Mouse (Mus musculus): ENCODE measurements at regions not wholly inside any gene's neighbourhood (a gene's known extent, or its start where the extent isn't known, plus 50 kb on each side); places are given as distances from the start of the nearest gene placed in this dataset.

GRCm38 (mm10) chr3:35688111-35688510 is 65.8 kb upstream of the Atp11b start:
- no peak for ATAC-seq (ENCODE audit: low FRiP score, low read depth)
- H3K4me3 ChIP-seq, result no peak overlapping the region
- H3K36me3 ChIP-seq, result no peaks in the 10 kb centered on the region
- H3K27ac ChIP-seq, result no peak overlapping the region
- H3K4me2 ChIP-seq (replicated peaks), result no peak overlapping the region
- H3K9ac ChIP-seq, result no peak overlapping the region
- no peaks in the 10 kb centered on the region for H3K9me3 ChIP-seq
- 60% methylated on average over 5 of the region's 5 CpGs for WGBS
- H3K4me1 ChIP-seq, result no peaks in the 10 kb centered on the region
- H3K27me3 ChIP-seq, result no peaks in the 10 kb centered on the region

DNA sequence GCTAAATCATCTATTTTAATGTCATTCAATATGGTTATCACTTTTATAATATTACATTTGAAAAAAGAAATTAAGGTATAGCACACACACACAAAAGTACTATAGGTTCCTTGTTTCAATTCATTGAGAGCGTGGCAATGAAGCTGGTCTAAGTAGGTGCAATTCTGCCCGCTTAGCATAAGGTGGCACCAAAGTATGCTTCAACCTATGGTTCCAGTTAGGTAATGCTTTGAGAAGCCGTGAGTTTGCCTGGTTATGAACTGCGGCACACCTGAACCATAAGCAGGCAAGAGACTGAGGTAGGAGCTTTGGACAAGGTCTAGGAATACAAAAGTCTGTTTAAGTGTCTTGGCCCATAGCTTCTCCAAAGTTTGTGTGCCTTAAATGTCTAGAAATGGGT is 65.1 kb upstream of the Atp11b start:
- 22% methylated on average over 4 of the region's 4 CpGs for WGBS
- H3K9ac ChIP-seq, result no peak overlapping the region
- H3K4me2 ChIP-seq (replicated peaks), result no peak overlapping the region
- H3K9me3 ChIP-seq, result no peaks in the 10 kb centered on the region
- H3K27ac ChIP-seq, result no peak overlapping the region
- no peak overlapping the region for H3K4me3 ChIP-seq
- no peaks in the 10 kb centered on the region for H3K4me1 ChIP-seq
- no peaks in the 10 kb centered on the region for H3K36me3 ChIP-seq
- peak; percentile 83; the same call in 1 of the 2 replicates for ATAC-seq (ENCODE audit: low FRiP score, low read depth)
- H3K27me3 ChIP-seq, result no peaks in the 10 kb centered on the region

DNA sequence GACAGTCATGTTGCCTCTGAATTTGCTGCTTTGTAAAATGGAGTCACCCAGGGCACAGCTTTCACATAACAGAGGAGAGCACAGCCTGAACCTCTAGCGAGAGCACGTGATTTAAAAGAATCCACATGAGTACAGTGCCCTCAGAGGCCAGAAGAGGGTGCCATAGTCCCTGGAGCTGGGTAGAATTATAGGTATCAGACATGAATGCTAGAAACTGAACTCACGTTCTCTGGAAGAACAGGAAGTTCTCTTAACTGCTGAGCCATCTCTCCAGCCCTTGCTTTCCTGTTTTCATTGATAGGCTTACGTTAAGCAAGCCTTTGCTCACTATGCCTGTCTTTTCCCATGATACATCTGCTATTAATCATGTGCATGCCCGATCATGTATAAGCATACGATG is 60.9 kb upstream of the Atp11b start:
- H3K9me3 ChIP-seq, result no peaks in the 10 kb centered on the region
- H3K9ac ChIP-seq, result no peak overlapping the region
- no peak overlapping the region for H3K4me3 ChIP-seq
- H3K36me3 ChIP-seq, result no peaks in the 10 kb centered on the region
- no peak overlapping the region for H3K27ac ChIP-seq
- no peaks in the 10 kb centered on the region for H3K27me3 ChIP-seq
- no peak overlapping the region for H3K4me2 ChIP-seq (replicated peaks)
- no peaks in the 10 kb centered on the region for H3K4me1 ChIP-seq
- ATAC-seq (ENCODE audit: low FRiP score, low read depth), result peak; percentile 78
- WGBS, result 44% methylated on average over 6 of the region's 6 CpGs

DNA sequence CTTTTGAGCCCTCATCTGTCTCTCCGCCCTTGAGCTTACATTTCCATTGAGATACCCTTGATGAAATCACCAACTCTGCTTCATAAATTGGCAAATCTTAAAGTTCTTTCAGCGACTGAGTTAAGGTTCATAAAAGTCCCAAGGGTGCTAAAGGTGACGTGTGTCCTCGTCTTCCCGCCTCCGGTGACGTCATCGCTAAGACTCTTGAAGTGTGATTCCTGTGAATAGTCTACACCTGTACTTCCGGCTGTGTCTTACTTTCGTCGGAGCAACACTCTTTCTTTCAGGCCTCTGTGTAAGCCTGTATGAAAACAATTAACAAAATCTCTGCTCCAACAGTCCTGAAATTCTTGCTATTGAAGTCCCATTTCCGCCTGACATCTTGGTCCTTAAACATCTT is 60.4 kb upstream of the Atp11b start:
- Histone ChIP-seq H3K27ac (no peak overlapping the region), H3K9ac (no peak overlapping the region), H3K27me3 (no peaks in the 10 kb centered on the region), H3K4me1 (no peaks in the 10 kb centered on the region), H3K36me3 (no peaks in the 10 kb centered on the region), H3K4me3 (no peak overlapping the region), H3K4me2 (replicated peaks) (no peak overlapping the region), H3K9me3 (no peaks in the 10 kb centered on the region)
- no peak for ATAC-seq (ENCODE audit: low FRiP score, low read depth)
- WGBS, result 90% methylated on average over 12 of the region's 12 CpGs

GRCm38 (mm10) chr3:35694241-35694640 is 59.7 kb upstream of the Atp11b start:
- no peaks in the 10 kb centered on the region for H3K9me3 ChIP-seq
- H3K27me3 ChIP-seq, result no peaks in the 10 kb centered on the region
- ATAC-seq (ENCODE audit: low FRiP score, low read depth), result no peak
- H3K36me3 ChIP-seq, result no peaks in the 10 kb centered on the region
- no peak overlapping the region for H3K4me2 ChIP-seq (replicated peaks)
- H3K27ac ChIP-seq, result no peak overlapping the region
- 75% methylated on average over 4 of the region's 4 CpGs for WGBS
- no peak overlapping the region for H3K9ac ChIP-seq
- H3K4me1 ChIP-seq, result no peaks in the 10 kb centered on the region
- H3K4me3 ChIP-seq, result no peak overlapping the region

DNA sequence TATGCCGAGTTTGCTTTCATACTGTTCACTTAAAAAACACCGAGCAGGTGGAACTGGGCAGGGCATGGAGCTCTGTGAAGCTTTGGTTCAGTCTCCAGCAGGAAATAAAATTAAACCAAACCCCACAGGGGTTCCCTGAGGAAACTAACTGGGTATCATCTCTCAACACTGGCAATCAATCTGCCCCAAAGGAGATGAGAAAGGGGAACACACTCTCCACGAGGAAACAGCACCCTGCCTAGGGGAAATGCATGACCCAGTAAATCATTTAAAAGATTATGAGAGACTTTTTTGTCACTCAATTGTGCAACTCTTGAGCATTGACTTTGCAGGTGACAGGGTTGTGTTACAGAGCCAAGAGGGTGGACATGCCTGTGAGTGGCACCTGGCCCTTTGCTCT is 58.0 kb upstream of the Atp11b start:
- no peaks in the 10 kb centered on the region for H3K4me1 ChIP-seq
- ATAC-seq (ENCODE audit: low FRiP score, low read depth), result no peak
- no peaks in the 10 kb centered on the region for H3K36me3 ChIP-seq
- H3K4me2 ChIP-seq (replicated peaks), result no peak overlapping the region
- WGBS, result 61% methylated on average over 3 of the region's 3 CpGs
- H3K27me3 ChIP-seq, result no peaks in the 10 kb centered on the region
- H3K9ac ChIP-seq, result no peak overlapping the region
- H3K27ac ChIP-seq, result no peak overlapping the region
- no peak overlapping the region for H3K4me3 ChIP-seq
- no peaks in the 10 kb centered on the region for H3K9me3 ChIP-seq

DNA sequence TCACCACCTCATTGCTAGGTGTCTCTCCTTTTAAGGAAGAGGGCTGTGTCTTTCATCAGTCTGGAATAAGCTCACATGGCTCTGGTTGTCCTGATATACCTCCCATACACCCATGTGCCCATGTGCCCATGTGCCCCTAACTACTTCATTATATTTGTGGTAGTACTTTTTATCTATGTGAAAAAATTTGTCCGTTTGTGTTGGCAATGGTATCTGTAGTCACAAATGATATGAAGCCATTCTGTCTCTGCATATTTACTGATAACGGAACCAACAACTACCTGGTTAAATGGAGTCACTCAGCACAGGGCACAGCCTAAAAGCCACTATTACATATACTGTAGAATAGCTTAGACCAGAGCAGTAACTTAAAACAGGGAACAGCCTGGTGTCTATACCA is 54.6 kb upstream of the Atp11b start:
- Histone ChIP-seq H3K27ac (no peak overlapping the region), H3K9ac (no peak overlapping the region), H3K9me3 (no peaks in the 10 kb centered on the region), H3K36me3 (no peaks in the 10 kb centered on the region), H3K4me3 (no peak overlapping the region), H3K4me2 (replicated peaks) (no peak overlapping the region), H3K4me1 (no peaks in the 10 kb centered on the region), H3K27me3 (no peaks in the 10 kb centered on the region)
- WGBS, result 83% methylated on average over 2 of the region's 2 CpGs
- ATAC-seq (ENCODE audit: low FRiP score, low read depth), result no peak

DNA sequence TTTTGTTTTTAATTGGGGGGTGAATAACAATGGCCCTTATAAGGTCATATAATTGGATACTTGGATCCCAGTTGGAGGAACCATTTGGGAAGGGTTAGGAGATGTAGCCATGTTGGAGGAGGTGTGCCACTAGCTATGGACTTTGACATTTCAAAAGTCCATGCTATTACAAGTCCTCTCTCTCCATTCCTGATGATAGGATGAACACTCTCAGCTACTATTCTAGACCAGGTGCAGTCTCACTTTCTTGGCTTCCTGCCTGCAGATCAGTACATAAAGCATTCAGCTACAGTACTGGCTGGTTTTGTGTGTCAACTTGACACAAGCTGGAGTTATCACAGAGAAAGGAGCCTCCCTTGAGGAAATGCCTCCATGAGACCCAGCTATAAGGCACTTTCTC is 53.9 kb upstream of the Atp11b start:
- no peak overlapping the region for H3K4me3 ChIP-seq
- H3K9ac ChIP-seq, result no peak overlapping the region
- no peaks in the 10 kb centered on the region for H3K9me3 ChIP-seq
- no peaks in the 10 kb centered on the region for H3K4me1 ChIP-seq
- H3K27ac ChIP-seq, result no peak overlapping the region
- H3K4me2 ChIP-seq (replicated peaks), result no peak overlapping the region
- H3K27me3 ChIP-seq, result no peaks in the 10 kb centered on the region
- no peak for ATAC-seq (ENCODE audit: low FRiP score, low read depth)
- no peaks in the 10 kb centered on the region for H3K36me3 ChIP-seq

GRCm38 (mm10) chr3:35703528-35704327 is 50.2 kb upstream of the Atp11b start:
- Histone ChIP-seq H3K27me3 (no peaks in the 10 kb centered on the region), H3K9me3 (no peaks in the 10 kb centered on the region), H3K36me3 (no peaks in the 10 kb centered on the region), H3K9ac (no peak overlapping the region), H3K27ac (no peak overlapping the region), H3K4me1 (no peaks in the 10 kb centered on the region), H3K4me2 (replicated peaks) (no peak overlapping the region), H3K4me3 (no peak overlapping the region)
- 72% methylated on average over 8 of the region's 8 CpGs for WGBS
- no peak for ATAC-seq (ENCODE audit: low FRiP score, low read depth)

Data from limb, embryonic 13.5 days (tissue).